Mouse (Mus musculus): ENCODE results near the gene Tspan11. TPM values are rescaled to one million over a fixed set of nuclear protein-coding genes. Genes with fewer than 3 reads are reported as not detected.

Tspan11 gene
- polyA plus RNA-seq (2012; rRNA removed) = 8.3 and 9.5 TPM in 2 replicates

- Histone ChIP-seq H3K4me3 (replicated peaks; ENCODE audit: insufficient read depth, low read depth, low read length) (no peak within 1 kb of the TSS), H3K27me3 (ENCODE audit: control insufficient read depth, insufficient read depth, low read length) (no peaks in the 10 kb centered on the region; the same call in 1 of the 2 replicates), H3K4me1 (ENCODE audit: control insufficient read depth, insufficient read depth, low read length) (peaks cover 3% of the 10 kb centered on the region; the same call in 1 of the 2 replicates), H3K27ac (ENCODE audit: insufficient read depth, low read length) (no peak within 1 kb of the TSS)
- TF ChIP-seq POLR2A (IDR thresholded peaks at IDR 0.05; ENCODE audit: borderline replicate concordance, insufficient read depth, low read length) (no peak), CTCF (IDR thresholded peaks at IDR 0.05; ENCODE audit: borderline replicate concordance, insufficient read depth, low read depth, low read length) (no peak)
- 4% methylated on average over 36 of the region's 36 CpGs for WGBS
- DNase-seq = peak; percentile 10 to 13
Observed at GRCm38 (mm10) chr6:127887511-127888421, at the start of gene Tspan11. Gene Tspan11, plus strand, starts transcription at chr6:127887589.

GRCm38 (mm10) chr6:127837910-127838309 is 49.5 kb upstream of the Tspan11 start:
- Histone ChIP-seq H3K27me3 (ENCODE audit: control insufficient read depth, insufficient read depth, low read length) (no peaks in the 10 kb centered on the region), H3K27ac (ENCODE audit: insufficient read depth, low read length) (no peak overlapping the region), H3K4me1 (ENCODE audit: control insufficient read depth, insufficient read depth, low read length) (no peaks in the 10 kb centered on the region), H3K4me3 (replicated peaks; ENCODE audit: insufficient read depth, low read depth, low read length) (no peak overlapping the region)
- TF ChIP-seq POLR2A (IDR thresholded peaks at IDR 0.05; ENCODE audit: borderline replicate concordance, insufficient read depth, low read length) = no peak
- TF ChIP-seq CTCF (IDR thresholded peaks at IDR 0.05; ENCODE audit: borderline replicate concordance, insufficient read depth, low read depth, low read length) = no peak
- no peak for DNase-seq
- WGBS = 97% methylated on average over 4 of the region's 4 CpGs

DNA sequence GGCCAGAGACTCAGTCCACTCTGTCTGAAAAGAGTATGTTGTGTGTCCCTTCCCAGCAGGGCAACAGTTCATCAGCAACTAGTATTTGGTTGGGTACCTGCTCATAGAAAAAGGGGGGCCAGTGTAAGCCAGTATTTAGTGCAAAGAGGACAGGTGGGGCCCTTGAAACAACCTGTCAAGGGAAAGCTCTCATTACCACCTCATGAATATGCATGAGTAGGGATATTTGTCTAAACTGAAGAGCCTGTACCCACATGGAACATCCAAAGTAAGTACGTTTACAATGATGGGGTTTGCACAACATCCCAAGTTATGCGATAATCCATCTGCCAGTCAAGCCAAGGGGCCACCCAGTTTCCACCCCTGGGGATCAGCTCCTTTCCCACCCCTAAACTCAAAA is 47.9 kb upstream of the Tspan11 start:
- no peak overlapping the region for H3K27ac ChIP-seq (ENCODE audit: insufficient read depth, low read length)
- WGBS = 92% methylated on average over 2 of the region's 2 CpGs
- H3K27me3 ChIP-seq (ENCODE audit: control insufficient read depth, insufficient read depth, low read length) = no peaks in the 10 kb centered on the region
- no peak for TF ChIP-seq CTCF (IDR thresholded peaks at IDR 0.05; ENCODE audit: borderline replicate concordance, insufficient read depth, low read depth, low read length)
- no peak for TF ChIP-seq POLR2A (IDR thresholded peaks at IDR 0.05; ENCODE audit: borderline replicate concordance, insufficient read depth, low read length)
- DNase-seq = no peak
- no peak overlapping the region for H3K4me3 ChIP-seq (replicated peaks; ENCODE audit: insufficient read depth, low read depth, low read length)
- H3K4me1 ChIP-seq (ENCODE audit: control insufficient read depth, insufficient read depth, low read length) = no peaks in the 10 kb centered on the region

DNA sequence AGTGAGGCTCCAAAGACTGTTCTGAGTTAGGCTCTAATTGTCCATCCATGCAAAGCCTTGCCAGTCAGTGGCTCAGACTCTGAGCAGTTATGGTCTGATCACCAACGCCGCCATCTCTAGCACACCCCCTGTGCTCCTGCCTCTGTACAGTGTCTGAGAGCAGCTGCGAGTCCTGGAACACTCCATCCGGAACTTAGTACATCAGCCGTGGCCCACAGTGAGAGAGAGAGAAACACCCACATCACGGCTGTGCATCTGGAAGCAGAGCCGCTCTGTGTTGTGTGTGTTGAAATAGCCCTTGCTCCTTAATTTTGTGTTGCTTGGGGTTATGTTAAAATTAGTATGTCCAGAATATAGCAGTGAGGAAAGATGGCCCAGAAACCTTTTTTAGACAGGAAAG is 47.2 kb upstream of the Tspan11 start:
- no peak overlapping the region for H3K4me3 ChIP-seq (replicated peaks; ENCODE audit: insufficient read depth, low read depth, low read length)
- H3K4me1 ChIP-seq (ENCODE audit: control insufficient read depth, insufficient read depth, low read length) = no peaks in the 10 kb centered on the region
- peak in 1 of 2 experiments; percentile 18 for DNase-seq
- WGBS = 65% methylated on average over 7 of the region's 7 CpGs
- H3K27me3 ChIP-seq (ENCODE audit: control insufficient read depth, insufficient read depth, low read length) = no peaks in the 10 kb centered on the region
- TF ChIP-seq POLR2A (IDR thresholded peaks at IDR 0.05; ENCODE audit: borderline replicate concordance, insufficient read depth, low read length) = no peak
- no peak for TF ChIP-seq CTCF (IDR thresholded peaks at IDR 0.05; ENCODE audit: borderline replicate concordance, insufficient read depth, low read depth, low read length)
- no peak overlapping the region for H3K27ac ChIP-seq (ENCODE audit: insufficient read depth, low read length)

DNA sequence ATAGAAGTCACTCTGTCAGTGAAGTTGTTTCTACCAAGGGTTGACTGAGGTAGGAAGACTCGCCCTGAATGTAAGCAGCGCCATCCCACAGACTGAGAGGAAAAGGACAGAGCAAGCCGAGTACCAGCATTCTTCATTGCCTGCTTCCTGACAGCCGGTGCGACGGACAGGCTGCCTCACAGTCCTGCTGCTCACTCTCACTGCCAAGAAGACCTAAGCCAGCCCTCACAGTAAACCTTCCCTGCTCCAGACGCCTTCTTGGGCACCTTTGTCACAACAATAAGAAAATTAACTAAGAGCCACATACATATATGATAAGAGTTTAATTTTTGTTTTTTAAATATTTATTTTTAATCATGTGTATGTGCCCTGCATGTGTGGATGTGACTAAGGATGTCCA is 46.1 kb upstream of the Tspan11 start:
- H3K27me3 ChIP-seq (ENCODE audit: control insufficient read depth, insufficient read depth, low read length) = no peaks in the 10 kb centered on the region
- no peak for DNase-seq
- H3K27ac ChIP-seq (ENCODE audit: insufficient read depth, low read length) = no peak overlapping the region
- H3K4me3 ChIP-seq (replicated peaks; ENCODE audit: insufficient read depth, low read depth, low read length) = no peak overlapping the region
- H3K4me1 ChIP-seq (ENCODE audit: control insufficient read depth, insufficient read depth, low read length) = no peaks in the 10 kb centered on the region
- no peak for TF ChIP-seq POLR2A (IDR thresholded peaks at IDR 0.05; ENCODE audit: borderline replicate concordance, insufficient read depth, low read length)
- TF ChIP-seq CTCF (IDR thresholded peaks at IDR 0.05; ENCODE audit: borderline replicate concordance, insufficient read depth, low read depth, low read length) = no peak
- 37% methylated on average over 7 of the region's 7 CpGs for WGBS

GRCm38 (mm10) chr6:127846521-127846920 is 40.9 kb upstream of the Tspan11 start:
- no peak for DNase-seq
- H3K4me1 ChIP-seq (ENCODE audit: control insufficient read depth, insufficient read depth, low read length) = no peaks in the 10 kb centered on the region
- H3K4me3 ChIP-seq (replicated peaks; ENCODE audit: insufficient read depth, low read depth, low read length) = no peak overlapping the region
- 84% methylated on average over 6 of the region's 6 CpGs for WGBS
- H3K27me3 ChIP-seq (ENCODE audit: control insufficient read depth, insufficient read depth, low read length) = no peaks in the 10 kb centered on the region
- TF ChIP-seq CTCF (IDR thresholded peaks at IDR 0.05; ENCODE audit: borderline replicate concordance, insufficient read depth, low read depth, low read length) (no peak), POLR2A (IDR thresholded peaks at IDR 0.05; ENCODE audit: borderline replicate concordance, insufficient read depth, low read length) (no peak)
- no peak overlapping the region for H3K27ac ChIP-seq (ENCODE audit: insufficient read depth, low read length)

DNA sequence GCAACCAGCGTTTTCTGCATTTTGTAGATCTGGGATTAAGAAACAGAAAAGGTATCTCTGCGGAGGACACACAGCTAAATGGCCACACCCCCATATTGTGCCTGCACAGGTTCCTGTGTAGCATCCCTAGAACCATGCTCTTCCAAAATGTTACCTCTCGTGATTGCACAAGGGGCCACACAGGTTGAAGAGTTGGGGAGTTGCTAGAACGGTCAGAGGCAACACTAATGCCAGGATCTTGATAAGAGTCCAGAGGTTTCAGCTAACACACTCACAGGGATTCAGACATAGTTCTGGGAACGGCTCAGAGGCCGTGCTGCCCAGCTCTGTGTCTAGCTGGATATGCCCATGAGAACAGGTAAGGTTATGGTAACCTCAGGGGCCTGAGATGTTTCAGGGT is 37.9 kb upstream of the Tspan11 start:
- Histone ChIP-seq H3K27ac (ENCODE audit: insufficient read depth, low read length) (no peak overlapping the region), H3K27me3 (ENCODE audit: control insufficient read depth, insufficient read depth, low read length) (no peaks in the 10 kb centered on the region), H3K4me3 (replicated peaks; ENCODE audit: insufficient read depth, low read depth, low read length) (no peak overlapping the region), H3K4me1 (ENCODE audit: control insufficient read depth, insufficient read depth, low read length) (no peaks in the 10 kb centered on the region)
- WGBS = 85% methylated on average over 6 of the region's 6 CpGs
- no peak for DNase-seq
- TF ChIP-seq POLR2A (IDR thresholded peaks at IDR 0.05; ENCODE audit: borderline replicate concordance, insufficient read depth, low read length) = no peak
- no peak for TF ChIP-seq CTCF (IDR thresholded peaks at IDR 0.05; ENCODE audit: borderline replicate concordance, insufficient read depth, low read depth, low read length)

DNA sequence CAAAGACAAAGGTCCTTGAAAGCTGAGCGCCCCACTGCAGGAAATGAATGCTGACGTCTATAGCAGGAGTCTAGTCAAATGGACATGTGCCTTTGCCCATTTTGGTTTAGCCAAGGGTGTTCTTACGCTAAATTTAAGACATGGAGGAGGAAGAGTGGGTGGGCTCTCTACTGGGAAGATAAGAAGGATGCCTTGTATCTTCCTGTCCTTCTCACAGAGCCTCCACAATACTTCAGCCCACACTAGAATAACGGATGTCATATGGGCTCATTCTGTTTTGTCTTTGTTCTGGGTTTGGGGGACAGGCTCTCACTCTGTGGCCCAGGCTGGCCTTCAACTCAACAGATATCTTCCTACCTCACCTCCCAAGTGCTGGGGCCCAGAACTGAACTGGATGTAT is 35.8 kb upstream of the Tspan11 start:
- H3K27ac ChIP-seq (ENCODE audit: insufficient read depth, low read length) = no peak overlapping the region
- DNase-seq = no peak
- H3K27me3 ChIP-seq (ENCODE audit: control insufficient read depth, insufficient read depth, low read length) = no peaks in the 10 kb centered on the region
- H3K4me1 ChIP-seq (ENCODE audit: control insufficient read depth, insufficient read depth, low read length) = no peaks in the 10 kb centered on the region
- TF ChIP-seq POLR2A (IDR thresholded peaks at IDR 0.05; ENCODE audit: borderline replicate concordance, insufficient read depth, low read length) (no peak), CTCF (IDR thresholded peaks at IDR 0.05; ENCODE audit: borderline replicate concordance, insufficient read depth, low read depth, low read length) (no peak)
- no peak overlapping the region for H3K4me3 ChIP-seq (replicated peaks; ENCODE audit: insufficient read depth, low read depth, low read length)
- 97% methylated on average over 4 of the region's 4 CpGs for WGBS

Data from cerebellum, adult 2 months (tissue).